Mouse (Mus musculus) lung, postnatal 0 days (tissue): ENCODE measurements around the gene Sez6. TPM values are rescaled to one million over a fixed set of nuclear protein-coding genes. Genes with fewer than 3 reads are reported as not detected.

Source experiments
- ATAC-seq: fragments of 200-750 bp; cut with Nextera tagmentation; 2 replicates; pipeline ENCODE4 v1.8.0; 2017; ENCODE audit warnings: moderate library complexity
- DNase-seq: peaks from one replicate; pipeline ENCODE4 v3.0.0-alpha.2; 2016; ENCODE audit warnings: low spot score
- H3K27ac ChIP-seq: fragments of 300-500 bp; sonication (generic); 2 replicates; pipeline ENCODE4 v1.5.1; 2014; ENCODE audit warnings: antibody characterized with exemption, mild to moderate bottlenecking, low read length, mixed read lengths
- H3K27me3 ChIP-seq: fragments of 300-500 bp; sonication (generic); replicated peaks from 2 replicates; pipeline ENCODE4 v1.6.1; 2014; ENCODE audit warnings: low read length, mixed read lengths; ENCODE audit not compliant: insufficient read depth
- H3K36me3 ChIP-seq: fragments of 300-500 bp; sonication (generic); 2 replicates; pipeline ENCODE4 v1.6.1; 2014; ENCODE audit warnings: low read length, mixed read lengths; ENCODE audit not compliant: insufficient read depth
- H3K4me1 ChIP-seq: fragments of 300-500 bp; sonication (generic); 2 replicates; pipeline ENCODE4 v1.6.1; 2014; ENCODE audit warnings: antibody characterized with exemption, low read depth, low read length, mixed read lengths; ENCODE audit not compliant: insufficient read depth
- H3K4me2 ChIP-seq: fragments of 300-500 bp; sonication (generic); replicated peaks from 2 replicates; pipeline ENCODE4 v1.6.1; 2014; ENCODE audit warnings: low read depth, mild to moderate bottlenecking, low read length, moderate library complexity, mixed read lengths
- H3K4me3 ChIP-seq: fragments of 300-500 bp; sonication (generic); 2 replicates; pipeline ENCODE4 v1.5.1; 2014; ENCODE audit warnings: low read depth, low read length
- H3K9ac ChIP-seq: fragments of 300-500 bp; sonication (generic); replicated peaks from 2 replicates; pipeline ENCODE4 v1.6.1; 2014; ENCODE audit warnings: low read depth, mild to moderate bottlenecking
- H3K9me3 ChIP-seq: fragments of 300-500 bp; sonication (generic); 2 replicates; pipeline ENCODE4 v1.6.1; 2016; ENCODE audit warnings: low read length, mixed read lengths
- CTCF ChIP-seq: IDR thresholded peaks from 2 replicates; pipeline ENCODE4 v1.5.1; 2016; ENCODE audit warnings: antibody characterized with exemption, mild to moderate bottlenecking
- EP300 ChIP-seq: IDR thresholded peaks from 2 replicates; pipeline ENCODE4 v1.6.1; 2016; ENCODE audit warnings: antibody characterized with exemption, mild to moderate bottlenecking, control low read depth
- WGBS: fragments of 180-500 bp; shearing (Covaris S2); extraction: QIAGEN DNeasy Blood & Tissue Kit; methylation state at CpG from one replicate; pipeline ENCODE4 v1.1.7; 2014; 5-methylcytosine and 5-hydroxymethylcytosine counted together
- polyA plus RNA-seq: library from polyadenylated mRNA; unstranded; fragments of >200 nt; fragmentation: Nextera tagmentation; extraction: Ambion mirVana; gene quantifications from 2 replicates; pipeline ENCODE4 v1.2.1, GENCODE M21; 2015

Gene Sez6
- polyA plus RNA-seq, 1 experiment from 2014 or later: 0.06 TPM

DNA sequence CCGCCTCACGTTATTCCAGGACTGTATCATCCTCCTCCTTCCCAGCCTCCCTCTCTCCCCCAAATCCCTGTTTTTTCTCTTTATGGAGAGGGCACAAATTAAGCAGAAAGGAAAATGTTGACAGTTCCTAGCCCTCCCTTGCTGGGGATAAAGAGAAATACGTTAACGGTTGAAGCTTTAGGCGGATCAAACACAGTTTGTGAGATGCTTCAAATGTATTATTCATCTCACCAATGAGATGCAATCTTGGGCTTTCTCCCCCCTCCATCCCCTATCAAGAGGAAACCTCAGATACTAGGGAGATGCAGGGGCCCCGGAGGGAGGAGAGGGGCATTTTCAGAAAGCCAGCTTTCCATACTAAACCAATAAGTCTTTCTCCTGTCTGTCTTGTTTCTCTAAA, 20.8 kb upstream of the Sez6 start:
- no peak for ATAC-seq
- Histone ChIP-seq H3K9ac (no peak overlapping the region), H3K36me3 (no peaks in the 10 kb centered on the region), H3K27me3 (0 out of 2 replicates have a peak, but pooled peaks cover 5% of the 10 kb centered on the region), H3K27ac (no peak overlapping the region), H3K9me3 (no peaks in the 10 kb centered on the region), H3K4me3 (no peak overlapping the region), H3K4me2 (no peak overlapping the region), H3K4me1 (no peaks in the 10 kb centered on the region)
- DNase-seq: no peak
- TF ChIP-seq CTCF (no peak), EP300 (no peak)
- WGBS: 20% methylated on average over 6 of the region's 6 CpGs

GRCm38 (mm10) chr11:77913505-77913904, 17.1 kb upstream of the Sez6 start:
- Histone ChIP-seq H3K4me1 (no peaks in the 10 kb centered on the region), H3K9ac (no peak overlapping the region), H3K27me3 (peaks cover 9% of the 10 kb centered on the region), H3K4me2 (no peak overlapping the region), H3K4me3 (no peak overlapping the region), H3K27ac (no peak overlapping the region), H3K9me3 (no peaks in the 10 kb centered on the region), H3K36me3 (no peaks in the 10 kb centered on the region)
- WGBS: 54% methylated on average over 6 of the region's 6 CpGs
- ATAC-seq (no peak), DNase-seq (no peak)
- TF ChIP-seq EP300: no peak
- no peak for TF ChIP-seq CTCF

DNA sequence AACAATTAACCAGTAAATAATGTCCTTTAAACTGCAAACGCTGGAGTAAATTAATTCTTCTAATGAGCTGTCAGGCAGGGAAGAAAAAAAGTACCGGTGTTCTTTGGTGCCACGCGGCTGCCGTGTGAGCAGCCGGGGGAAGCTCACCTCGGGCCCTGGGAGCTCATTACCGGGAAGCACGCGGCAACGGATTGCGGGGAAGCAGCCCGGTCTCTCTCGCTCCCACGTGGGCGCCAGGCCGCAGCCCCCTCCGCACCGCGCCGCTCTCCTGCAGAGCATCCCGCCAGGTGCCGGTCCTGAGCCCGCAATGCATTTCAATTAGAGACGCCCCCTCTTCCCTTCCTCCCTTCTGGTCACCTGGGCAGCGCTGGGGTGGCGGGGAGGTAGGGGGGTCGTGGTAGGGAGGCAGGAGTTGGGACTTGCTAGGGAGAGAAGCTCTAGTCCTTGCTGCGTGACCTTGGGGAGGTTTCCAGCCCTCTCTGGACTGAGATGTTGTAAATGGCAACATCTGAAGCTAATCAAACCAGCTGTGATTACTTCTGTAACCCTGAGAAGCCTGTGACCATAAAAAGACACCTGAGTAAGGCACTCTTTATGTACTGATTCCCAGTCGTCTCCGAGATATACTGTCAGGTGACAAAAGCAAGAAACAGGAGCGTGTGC, 15.9 kb upstream of the Sez6 start:
- peaks cover 9% of the 10 kb centered on the region for H3K27me3 ChIP-seq
- 11% methylated on average over 32 of the region's 32 CpGs for WGBS
- TF ChIP-seq EP300: no peak
- TF ChIP-seq CTCF: no peak

GRCm38 (mm10) chr11:77916741-77917140, 13.9 kb upstream of the Sez6 start:
- no peak for DNase-seq
- no peaks in the 10 kb centered on the region for H3K4me1 ChIP-seq
- H3K27me3 ChIP-seq: peaks cover 9% of the 10 kb centered on the region
- WGBS: 73% methylated on average over 4 of the region's 4 CpGs
- no peak overlapping the region for H3K27ac ChIP-seq
- no peak overlapping the region for H3K4me3 ChIP-seq
- no peak for ATAC-seq
- no peak overlapping the region for H3K9ac ChIP-seq
- no peaks in the 10 kb centered on the region for H3K9me3 ChIP-seq
- no peak overlapping the region for H3K4me2 ChIP-seq
- TF ChIP-seq EP300 (no peak), CTCF (no peak)
- H3K36me3 ChIP-seq: no peaks in the 10 kb centered on the region

More for the DNA sequence above, 15.9 kb upstream of the Sez6 start:
- Histone ChIP-seq H3K4me1 (no peaks in the 10 kb centered on the region), H3K27ac (no peak overlapping the region), H3K4me2 (no peak overlapping the region), H3K9ac (no peak overlapping the region), H3K36me3 (no peaks in the 10 kb centered on the region), H3K9me3 (no peaks in the 10 kb centered on the region), H3K4me3 (no peak overlapping the region)
- DNase-seq (no peak), ATAC-seq (no peak)

DNA sequence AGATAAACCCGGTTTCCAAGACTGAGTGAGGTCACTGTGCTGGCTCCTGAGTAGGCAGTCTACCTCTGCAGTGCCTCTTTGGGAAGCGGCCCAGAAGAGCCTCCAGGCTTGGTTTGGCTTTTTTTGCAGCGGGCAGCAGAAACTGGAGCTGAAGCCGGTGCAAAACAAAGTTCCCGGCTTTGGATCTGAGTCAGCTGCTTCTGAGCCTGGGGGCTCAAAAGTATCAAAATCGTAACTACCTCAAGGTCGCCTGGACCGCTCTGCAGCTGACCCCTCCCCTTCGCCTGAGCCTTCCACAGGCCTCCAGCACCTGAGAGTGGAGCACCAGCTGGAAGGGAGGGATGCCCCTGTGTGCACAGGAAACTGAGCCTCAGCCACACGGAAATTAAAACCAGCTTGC, 13.4 kb upstream of the Sez6 start:
- ATAC-seq (no peak), DNase-seq (no peak)
- H3K27ac ChIP-seq: no peak overlapping the region

DNA sequence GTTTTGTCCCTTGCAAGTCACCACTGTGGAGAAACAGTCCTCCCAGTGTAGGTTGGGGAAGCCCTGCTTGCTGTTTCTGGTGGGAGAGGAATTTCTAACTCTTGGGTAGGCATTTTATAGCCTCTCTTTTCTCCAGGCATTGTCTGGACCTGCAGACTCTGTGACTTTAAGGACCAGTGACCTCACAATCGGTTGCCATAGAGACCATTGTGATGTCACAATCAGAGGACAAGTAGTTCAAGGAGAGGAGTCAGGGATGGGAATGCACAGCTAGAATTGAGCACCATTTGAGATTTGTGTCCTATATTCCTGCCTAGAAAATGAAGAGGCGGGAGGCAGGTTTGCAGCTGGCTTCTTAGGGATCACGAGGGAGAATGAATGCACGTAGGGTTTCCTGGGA, 7.3 kb upstream of the Sez6 start:
- ATAC-seq (no peak), DNase-seq (no peak)
- H3K9me3 ChIP-seq: no peaks in the 10 kb centered on the region
- no peaks in the 10 kb centered on the region for H3K27me3 ChIP-seq
- TF ChIP-seq CTCF: no peak
- no peak for TF ChIP-seq EP300
- no peaks in the 10 kb centered on the region for H3K4me1 ChIP-seq
- no peak overlapping the region for H3K4me3 ChIP-seq
- H3K27ac ChIP-seq: no peak overlapping the region
- no peak overlapping the region for H3K4me2 ChIP-seq
- H3K36me3 ChIP-seq: no peaks in the 10 kb centered on the region
- WGBS: 74% methylated on average over 4 of the region's 4 CpGs
- no peak overlapping the region for H3K9ac ChIP-seq

More for the DNA sequence above, 13.4 kb upstream of the Sez6 start:
- H3K36me3 ChIP-seq: no peaks in the 10 kb centered on the region
- H3K9ac ChIP-seq: no peak overlapping the region
- H3K4me3 ChIP-seq: no peak overlapping the region
- no peak overlapping the region for H3K4me2 ChIP-seq
- H3K9me3 ChIP-seq: no peaks in the 10 kb centered on the region
- TF ChIP-seq EP300 (no peak), CTCF (no peak)
- WGBS: 47% methylated on average over 10 of the region's 10 CpGs
- H3K27me3 ChIP-seq: peaks cover 9% of the 10 kb centered on the region
- no peaks in the 10 kb centered on the region for H3K4me1 ChIP-seq
